Mouse (Mus musculus): Measurements from ENCODE around the gene Tmem132e.

GRCm38 (mm10) chr11:82405641-82406040 lies 16.9 kb downstream of the Tmem132e start:
- TF ChIP-seq CTCF (IDR thresholded peaks at IDR 0.05; ENCODE audit: borderline replicate concordance, extremely low read depth, insufficient read depth, insufficient read length) (no peak), POLR2A (IDR thresholded peaks at IDR 0.05; ENCODE audit: borderline replicate concordance, extremely low read depth, insufficient read depth, insufficient read length, poor library complexity, severe bottlenecking) (no peak)

All from brain, embryonic 14.5 days (tissue).